Mouse (Mus musculus) retina, adult 2 months (tissue): ENCODE data around the gene Utrn.

Experiments
- DNase-seq: peaks from one replicate; pipeline ENCODE4 v3.0.0-alpha.2; 2012; ENCODE audit warnings: low read depth, low spot score

Utrn gene

DNA sequence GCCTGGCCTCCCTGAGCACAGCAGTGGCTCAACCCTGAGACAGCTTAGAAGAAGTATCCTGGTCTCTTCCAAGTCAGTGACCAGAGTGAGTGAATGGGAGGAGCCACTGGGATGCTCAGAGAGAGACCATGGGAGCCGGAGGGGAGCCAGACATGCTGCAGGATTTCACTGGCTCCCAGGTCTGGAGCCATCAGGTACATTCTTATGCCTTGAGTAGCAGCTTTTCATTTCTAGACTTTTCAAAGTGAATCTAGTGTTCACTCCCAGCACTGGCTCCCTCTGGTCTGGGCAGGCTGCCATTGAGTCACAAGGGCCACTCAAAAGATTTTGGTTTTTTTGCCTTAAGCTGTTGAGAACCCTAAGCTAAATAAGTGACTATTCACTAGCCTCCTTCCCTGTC, 31.5 kb downstream of the Utrn start:
- DNase-seq, result no peak

DNA sequence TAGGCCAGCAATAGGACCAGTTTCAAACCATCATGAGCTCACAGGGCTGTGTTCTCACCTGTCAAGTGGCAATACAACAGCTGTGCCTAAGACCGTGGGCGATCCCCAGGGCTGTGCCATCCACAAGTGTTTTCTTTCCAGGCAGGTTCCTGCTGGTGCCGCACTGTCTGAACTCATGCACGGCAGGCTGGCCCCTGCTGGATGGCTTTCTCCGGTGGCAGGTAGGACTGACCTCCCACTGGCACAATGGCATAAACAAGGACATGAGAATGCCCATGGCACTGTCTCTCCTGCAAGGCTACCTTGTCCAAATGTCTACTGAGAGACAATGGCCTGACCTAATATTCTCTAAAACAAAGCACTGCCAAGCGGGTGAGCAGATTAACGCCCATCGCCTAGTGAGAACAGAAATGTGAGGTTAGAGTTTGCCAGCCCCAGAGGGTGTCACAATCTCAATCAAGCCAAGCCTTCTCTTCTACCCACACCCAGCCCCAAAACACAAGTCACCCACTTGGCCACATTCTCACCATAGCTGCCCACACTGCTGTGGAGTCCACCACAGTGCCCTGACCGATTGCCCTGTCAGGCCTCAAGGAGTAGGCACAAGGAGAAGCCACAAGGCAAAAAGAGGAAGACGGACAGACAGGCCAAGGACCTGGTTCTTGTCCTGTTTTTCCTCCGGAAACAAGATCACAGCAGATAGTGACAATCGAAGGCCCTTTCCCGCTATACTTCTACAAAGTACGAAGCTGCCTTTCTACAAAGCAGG, 32.9 kb downstream of the Utrn start:
- no peak for DNase-seq

DNA sequence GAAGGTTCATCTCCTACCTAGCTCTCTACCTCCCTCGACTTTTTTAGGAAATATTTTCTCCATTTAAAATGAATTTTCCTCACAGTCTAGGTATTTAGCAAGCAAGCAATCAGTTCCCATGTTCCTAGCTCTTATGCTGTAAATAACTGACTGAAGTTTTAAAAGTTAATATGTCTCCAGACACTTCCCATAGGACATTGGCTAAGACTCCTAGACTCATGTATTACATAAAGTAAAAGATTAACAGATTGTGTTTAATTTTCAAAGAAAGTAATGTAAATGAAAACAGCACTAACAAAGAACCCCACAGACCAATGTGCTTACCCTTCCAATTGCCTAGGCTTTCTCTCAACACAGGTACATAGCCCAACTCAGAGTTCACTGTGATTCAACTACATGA, 35.0 kb downstream of the Utrn start:
- no peak for DNase-seq

DNA sequence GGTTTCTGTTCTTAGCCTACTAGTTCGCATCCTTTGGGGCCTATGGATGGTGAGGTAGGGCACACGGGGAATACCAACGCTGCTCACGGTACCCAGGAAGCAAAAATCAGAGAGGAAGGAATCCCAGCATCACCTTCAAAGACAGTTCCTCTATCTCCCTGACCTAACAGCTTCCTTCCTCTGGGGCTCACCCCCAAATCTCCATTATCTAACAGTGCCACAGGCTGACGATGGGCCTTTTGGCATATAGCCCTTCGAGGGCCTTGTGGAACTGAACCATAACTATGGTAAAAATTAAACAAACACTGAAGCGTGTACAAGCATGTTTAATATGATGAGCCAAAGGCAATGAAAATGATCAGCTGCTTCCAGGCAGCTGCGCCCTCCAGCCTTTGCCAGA, 37.0 kb downstream of the Utrn start:
- no peak for DNase-seq

DNA sequence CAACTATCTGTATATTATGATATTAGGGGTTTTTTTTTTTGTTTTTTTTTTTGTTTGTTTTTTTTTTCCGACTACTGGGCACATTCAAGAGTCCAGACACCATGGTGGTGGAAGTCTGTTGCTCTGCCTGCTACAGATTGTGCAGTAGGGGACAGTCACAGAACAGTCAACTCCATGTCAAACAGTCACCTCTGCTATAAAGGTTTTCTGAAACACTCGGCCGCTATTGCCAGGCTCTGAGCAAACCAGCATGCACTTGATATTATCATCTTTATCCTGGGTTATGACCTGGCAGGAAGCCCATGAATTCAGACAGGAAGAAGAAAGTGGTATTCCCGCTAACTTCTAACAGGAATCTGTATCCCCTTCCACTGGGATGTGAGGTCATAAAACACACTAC, 41.4 kb downstream of the Utrn start:
- DNase-seq, result no peak

DNA sequence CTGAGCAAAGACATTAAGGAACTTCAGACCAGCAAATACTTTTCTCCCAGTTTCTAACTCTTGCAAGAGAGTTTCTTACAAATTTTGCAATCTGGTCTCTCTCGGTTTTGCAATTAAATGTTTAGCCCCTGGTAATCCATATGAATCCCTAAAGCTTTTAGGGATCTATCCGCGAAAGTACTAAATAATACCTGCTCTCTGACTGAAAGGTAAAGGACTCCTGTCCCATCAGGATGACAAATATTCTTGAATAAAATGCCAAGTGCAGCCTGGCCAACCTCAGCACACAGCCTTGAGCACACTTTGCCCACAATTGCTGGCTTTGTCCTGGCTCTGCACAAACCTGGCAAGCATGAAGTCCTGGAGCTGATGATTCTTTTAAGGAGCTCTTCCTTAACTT, 41.9 kb downstream of the Utrn start:
- no peak for DNase-seq

DNA sequence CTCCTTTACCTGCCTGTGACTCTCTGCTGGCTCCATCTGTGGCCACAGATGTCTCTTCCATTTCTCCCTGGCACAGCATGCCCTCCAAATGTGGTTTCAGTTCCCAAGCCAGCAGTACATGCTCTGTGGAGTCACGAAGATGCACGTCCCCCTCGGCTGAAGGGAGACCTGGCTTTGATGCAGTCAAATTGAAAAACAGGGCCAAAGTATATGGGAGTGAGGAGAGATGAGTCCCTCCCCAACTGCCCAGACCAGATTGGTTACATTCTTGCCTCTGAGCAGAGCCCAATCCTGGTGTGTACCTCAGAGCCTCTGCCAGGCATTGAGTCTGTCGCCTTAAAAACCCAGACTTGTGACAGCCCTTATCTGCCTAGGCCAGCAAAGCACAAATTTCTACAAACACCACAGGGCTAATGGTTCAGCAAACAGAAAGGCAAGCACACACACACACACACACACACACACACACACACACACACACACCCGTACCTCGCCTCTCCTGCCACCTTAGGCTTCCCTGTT, 42.3 kb downstream of the Utrn start:
- no peak for DNase-seq

DNA sequence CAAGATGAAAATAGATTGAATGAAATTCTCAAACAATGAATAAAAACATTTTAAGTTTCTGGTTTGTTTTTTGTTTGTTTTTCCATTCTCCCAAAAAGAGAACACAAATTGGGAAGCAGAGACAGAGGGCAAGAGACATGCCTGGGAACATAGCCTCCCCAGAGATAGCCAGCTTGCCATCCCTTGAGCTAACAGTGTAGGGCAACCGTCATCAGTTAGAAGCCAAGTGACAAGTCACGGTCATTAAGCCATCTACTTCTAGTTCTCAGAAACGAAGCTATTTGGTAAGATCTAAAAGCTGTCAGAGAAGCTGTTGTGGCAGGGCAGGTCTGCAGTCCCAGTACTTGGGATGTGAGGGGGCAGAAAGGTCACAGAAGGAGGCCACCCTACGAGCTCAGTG, 44.8 kb downstream of the Utrn start:
- DNase-seq, result no peak

DNA sequence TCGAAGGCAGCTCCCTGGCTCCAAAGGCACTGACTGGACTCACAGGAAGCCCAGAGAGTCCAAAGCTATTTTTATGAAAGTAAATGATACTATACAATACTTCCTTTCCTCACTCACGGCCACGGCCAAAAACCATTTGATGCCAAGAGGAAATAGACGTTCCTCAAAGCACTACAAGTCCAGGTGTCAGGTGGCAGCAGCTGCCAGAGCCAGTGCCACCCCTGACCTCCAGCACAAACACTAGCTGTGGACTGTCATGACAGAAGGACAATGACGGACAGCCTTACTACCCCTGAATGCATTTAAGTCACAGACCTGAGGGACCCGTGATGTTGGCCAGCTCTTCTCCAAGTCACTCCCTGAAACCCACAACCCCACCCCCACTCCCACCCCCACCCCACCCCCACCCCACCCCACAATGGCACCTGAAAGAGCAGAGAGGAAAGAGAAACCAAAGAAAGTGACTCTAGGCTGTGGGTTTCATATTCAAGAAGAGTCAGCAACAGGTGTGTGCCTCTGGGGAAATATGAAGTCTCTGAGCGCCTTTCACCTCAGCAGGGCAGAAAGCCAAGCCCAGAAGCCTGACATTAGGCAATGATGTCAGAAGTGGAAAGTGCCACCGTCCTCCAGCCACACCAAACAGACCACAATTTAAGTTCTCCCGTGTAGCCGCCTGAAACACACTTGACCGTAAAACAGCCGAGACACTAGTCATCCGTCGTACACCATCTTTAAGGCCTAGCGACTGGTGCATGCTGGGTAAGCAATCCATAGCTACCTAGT, 45.5 kb downstream of the Utrn start:
- no peak for DNase-seq

DNA sequence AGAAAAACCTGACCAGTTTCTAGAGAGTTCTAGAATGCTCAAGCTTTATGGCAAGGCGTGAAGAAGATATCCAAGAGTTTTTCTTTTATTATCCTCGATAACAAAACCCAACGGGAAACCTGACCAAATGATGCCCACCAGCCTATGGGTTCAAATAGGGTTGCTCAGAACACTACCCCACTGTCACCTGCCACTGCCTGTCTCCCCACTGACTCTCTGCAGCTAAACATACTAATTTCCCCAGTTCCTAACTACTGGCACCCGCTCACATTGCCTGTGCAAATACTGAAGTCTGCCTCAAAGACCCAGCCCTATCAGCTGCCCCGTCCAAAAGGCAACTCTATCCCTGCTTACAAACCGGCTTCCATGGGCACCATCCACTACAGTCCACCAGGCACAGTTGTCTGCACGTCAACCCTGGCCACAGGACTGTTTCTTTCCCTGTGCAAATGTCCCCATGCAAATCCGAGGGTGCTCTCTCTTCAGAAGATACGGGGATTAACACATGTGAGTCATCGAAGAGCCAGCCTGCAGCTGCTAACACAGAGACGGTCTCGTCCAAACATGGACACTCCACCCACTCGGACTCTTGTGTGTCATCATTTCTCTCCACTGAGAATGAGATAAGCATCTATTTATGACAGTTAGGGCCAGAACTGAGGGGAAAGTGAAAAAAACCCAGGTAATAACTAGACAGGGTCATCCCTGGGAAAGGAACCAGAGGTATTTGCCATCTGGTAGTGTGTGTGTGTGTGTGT, 48.0 kb downstream of the Utrn start:
- no peak for DNase-seq

DNA sequence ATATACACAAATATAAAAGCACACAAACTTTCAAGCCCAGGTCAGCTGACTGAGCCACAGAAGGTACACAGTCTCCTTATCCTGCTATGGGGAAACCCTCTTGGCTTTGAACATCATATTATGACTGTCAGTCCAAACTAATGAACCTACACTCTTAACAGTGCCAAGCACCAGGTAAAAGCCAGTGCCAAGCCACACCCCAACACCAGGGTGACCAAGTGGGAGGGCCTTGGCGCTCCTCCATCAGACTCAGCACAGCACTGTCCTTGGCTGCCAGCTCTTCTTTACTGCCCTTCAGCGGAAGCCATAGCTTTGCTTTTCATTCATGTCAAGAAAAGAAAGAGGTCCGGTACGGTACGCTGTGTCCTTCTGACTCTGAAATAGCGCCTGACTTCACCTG, 51.8 kb downstream of the Utrn start:
- no peak for DNase-seq

DNA sequence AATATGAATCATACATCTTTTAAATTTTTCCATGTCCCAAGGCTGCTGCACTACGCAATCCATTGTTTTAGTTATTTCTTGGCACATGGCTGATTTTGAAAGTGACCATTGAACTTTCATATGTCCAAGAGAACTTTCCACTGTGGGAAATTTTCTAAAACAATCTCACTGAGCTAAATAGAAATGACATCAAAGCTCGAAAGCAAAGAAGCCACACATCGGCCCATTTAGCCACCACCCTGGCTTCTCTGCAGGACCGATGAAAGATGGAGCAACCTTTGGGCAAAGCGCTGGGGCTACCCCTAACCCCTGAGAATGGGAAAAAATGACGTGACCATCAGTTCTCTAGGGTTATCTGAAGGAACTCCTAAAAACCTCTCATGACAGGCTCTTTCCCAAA, 52.6 kb downstream of the Utrn start:
- DNase-seq, result no peak

DNA sequence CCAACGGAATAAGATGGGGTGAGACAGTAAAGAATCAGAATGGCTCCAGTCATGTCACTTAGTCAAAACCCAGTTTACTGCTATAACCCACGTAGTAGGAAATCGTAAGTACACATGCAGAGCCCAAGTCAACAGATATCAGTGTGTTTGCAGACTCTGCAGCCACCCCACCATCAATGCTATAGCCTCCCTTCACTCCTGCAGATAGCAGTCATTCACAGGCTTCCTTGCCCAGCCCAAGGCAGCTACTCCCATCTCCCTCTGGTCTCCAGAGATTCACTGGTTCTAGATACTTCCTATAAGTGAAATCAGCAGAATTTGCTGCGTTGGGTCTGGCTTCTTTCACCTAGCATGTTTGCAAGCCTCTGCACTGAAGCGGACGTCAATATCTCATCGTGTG, 54.8 kb downstream of the Utrn start:
- no peak for DNase-seq

DNA sequence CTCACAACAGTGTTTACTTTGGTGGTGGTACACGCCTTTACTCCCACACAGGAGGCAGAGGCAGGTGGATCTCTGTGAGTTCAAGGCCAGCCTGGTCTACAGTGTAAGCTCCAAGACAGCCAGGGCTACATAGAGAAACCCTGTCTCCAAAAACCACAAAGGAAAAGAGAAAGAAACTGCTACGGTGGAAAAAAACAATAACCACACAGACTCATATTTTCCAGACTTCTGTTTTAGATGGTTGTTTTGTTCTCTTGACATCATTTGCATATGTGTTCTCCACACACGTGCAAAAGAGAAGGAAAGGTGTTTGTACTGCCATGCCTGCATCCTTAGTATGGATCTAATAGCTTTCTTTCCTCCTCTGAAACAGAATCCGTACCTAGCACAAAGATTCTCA, 55.3 kb downstream of the Utrn start:
- no peak for DNase-seq

DNA sequence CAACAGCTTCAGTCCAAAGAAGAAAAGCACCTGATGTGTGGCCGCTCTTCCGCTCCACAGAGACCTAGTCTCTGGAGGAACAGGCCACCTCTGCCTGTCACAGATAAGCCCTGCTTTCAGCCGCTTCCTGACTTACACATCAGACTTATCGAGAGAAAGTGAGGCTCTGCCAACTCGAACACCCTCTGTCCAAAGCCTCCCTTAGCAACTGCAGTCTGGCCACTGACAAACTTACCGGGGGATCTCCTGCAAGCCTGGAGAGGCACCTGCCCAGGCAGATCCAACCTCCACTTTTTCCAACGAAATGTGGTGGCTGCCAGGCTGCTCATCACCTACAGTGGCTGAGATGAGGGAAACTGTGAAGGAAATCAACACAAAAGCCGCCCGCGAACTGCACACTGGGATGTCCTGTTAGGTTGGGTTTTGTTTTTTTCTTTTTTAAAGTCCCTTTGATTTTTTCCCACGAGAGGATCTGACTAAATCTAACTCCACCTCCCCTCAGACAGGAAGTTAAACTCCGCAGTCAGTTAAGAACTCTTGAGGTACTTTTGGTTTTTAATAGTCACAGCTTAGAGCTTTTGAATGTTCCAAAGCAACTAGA, 55.9 kb downstream of the Utrn start:
- DNase-seq, result no peak

DNA sequence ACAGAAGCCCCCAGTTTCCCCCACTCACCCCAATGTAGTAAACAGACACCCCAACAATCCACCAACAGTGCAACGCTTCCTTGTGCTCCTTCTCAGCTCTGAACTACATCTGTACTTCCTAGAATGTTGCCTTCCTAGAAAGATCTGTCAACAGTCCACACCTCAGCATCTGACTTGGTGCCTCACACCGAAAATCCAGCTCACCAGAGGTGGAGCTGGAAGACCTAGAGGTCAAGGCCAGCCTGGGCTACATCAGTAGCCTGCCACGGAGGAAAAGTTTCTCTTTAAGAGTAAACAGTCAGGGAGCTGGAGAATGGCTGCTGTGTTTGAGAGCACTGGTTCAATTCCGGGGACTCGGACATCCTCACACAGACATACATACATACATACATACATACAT, 56.5 kb downstream of the Utrn start:
- DNase-seq, result no peak

DNA sequence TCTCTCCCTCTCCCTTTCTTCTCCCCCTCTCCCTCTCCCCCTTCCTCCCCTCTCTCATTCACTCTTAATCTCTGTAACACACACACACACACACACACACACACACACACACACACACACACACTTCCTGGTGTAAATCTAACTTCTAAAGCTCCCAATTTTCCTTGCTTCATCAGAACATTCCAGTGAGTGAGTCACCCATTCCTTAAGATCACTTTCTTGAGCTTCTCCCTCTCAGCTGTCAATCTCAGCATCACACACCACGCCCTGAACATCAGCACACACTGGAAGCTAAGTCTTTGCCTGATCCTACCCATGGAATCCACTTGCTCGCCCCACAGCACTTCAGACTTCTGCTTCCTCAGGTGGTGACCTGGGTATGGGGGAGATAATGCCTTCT, 58.3 kb downstream of the Utrn start:
- DNase-seq, result no peak

DNA sequence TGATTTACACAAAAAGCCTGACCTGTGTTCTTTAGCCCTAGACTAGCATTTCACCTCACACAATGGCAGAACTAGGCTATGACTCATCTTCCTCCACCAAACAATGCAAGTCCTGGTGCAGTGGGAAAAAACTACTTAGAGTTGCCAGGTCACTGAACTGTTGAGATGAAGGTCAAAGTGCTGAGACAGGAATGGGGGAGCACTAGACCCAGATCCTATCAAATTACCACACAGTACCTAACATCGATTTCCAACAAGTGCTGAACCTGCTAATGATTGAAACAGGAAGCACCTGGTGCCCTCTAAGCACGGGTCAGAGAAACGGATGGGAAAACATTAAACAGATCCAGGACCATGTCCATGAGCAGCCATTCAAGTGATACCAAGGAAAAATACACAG, 59.5 kb downstream of the Utrn start:
- DNase-seq, result no peak

DNA sequence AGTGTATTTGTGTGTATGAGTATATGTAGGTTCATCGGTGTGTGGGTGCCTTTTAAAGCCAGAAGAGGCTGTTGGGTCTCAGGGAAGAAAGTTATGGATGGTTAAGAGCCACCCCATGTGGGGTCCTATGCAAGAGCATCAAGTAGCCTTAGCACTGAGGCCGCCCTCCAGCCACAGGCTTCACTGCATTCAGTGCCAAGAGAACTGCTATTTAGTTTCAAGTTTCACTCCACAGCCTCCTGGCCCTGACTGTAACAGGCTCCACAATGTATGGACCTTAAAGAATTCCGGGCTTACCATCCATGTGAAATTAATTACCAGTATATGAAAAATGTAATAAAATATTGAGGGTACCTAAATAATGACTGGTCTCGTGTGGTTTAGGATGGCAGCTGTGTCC, 60.7 kb downstream of the Utrn start:
- no peak for DNase-seq

DNA sequence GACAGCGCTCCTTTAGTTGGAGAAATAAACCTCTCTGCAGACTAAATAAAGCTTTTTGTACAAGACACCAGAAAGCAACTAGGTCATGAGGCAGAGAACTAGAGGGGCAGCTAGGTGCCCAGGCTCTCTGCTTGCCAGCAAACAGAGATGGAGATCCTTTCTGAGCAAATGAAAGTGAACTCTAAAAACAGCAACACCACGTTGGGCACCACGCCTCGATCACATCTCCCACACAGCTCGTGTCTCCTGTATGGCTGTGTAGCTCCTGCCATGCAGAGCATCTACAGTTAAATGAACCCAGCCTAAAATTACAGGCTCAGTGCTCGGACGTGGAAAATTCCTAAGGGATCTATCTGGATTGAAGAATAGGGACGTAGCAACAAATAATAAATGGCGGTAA, 61.5 kb downstream of the Utrn start:
- DNase-seq, result no peak

DNA sequence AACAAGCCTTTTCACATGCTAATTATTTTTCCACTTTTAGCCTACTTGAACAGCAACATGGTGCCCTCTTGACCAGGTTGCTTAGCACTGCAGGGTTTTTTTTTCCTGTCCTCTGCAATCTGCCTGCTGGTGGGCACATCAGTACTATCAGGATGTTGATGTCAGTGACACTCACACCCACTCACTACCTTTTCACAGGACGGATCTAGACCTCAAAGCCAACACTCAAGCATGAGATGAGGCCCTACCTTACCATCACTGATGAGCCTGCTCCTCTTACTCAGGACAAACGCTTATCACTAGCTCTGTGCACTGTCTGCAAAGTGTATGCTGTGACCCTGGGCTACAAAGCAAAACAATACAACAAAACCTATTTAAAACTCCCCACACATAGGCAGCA, 63.3 kb downstream of the Utrn start:
- DNase-seq, result no peak

DNA sequence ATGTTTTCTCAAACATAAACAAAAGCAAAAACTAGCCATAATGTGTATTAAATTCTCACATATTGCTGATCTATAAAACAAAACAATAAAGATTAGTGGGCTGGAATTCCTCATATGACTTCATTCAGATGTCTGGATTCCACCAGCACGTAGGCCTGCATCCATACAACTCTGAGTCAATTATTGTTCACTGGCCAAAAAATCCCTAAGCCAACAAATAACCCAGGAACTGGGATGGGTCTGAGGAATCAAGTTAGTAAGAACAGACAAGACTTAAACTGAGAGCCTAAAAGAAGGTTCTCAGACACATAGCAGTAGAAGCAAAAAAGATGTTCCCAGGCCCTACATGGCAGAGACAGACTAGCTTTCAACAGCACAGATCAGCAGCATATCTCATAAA, 65.2 kb downstream of the Utrn start:
- DNase-seq, result no peak
